Mouse (Mus musculus) myocyte (in vitro differentiated cells): ENCODE data around the gene Stat5a. TPM values are rescaled to one million over a fixed set of nuclear protein-coding genes. Genes with fewer than 3 reads are reported as not detected.

Source experiments
- H3K27me3 ChIP-seq: one replicate; pipeline ENCODE4 v1.6.1; 2011; ENCODE audit not compliant: control insufficient read depth, insufficient read depth, insufficient read length
- H3K36me3 ChIP-seq: one replicate; pipeline ENCODE4 v1.6.1; 2011; ENCODE audit not compliant: control insufficient read depth, insufficient read depth
- H3K4me2 ChIP-seq: one replicate; pipeline ENCODE4 v1.6.1; 2011; ENCODE audit warnings: low read depth, control low read depth
- H3K4me3 ChIP-seq: one replicate; pipeline ENCODE4 v1.5.1; 2011; ENCODE audit warnings: mild to moderate bottlenecking, control low read depth, moderate library complexity
- H3K79me2 ChIP-seq: one replicate; pipeline ENCODE4 v1.6.1; 2011; ENCODE audit not compliant: control insufficient read depth, insufficient read depth
- H3ac ChIP-seq: one replicate; pipeline ENCODE4 v1.6.1; 2011; ENCODE audit not compliant: control insufficient read depth, insufficient read length
- CEBPB ChIP-seq: IDR thresholded peaks from 2 replicates; pipeline ENCODE4 v1.6.1; 2011; ENCODE audit warnings: mild to moderate bottlenecking, moderate library complexity; ENCODE audit not compliant: poor library complexity, insufficient read depth, severe bottlenecking
- E2F4 ChIP-seq: IDR thresholded peaks from one replicate; pipeline ENCODE4 v1.6.1; 2011; ENCODE audit warnings: mild to moderate bottlenecking, control low read depth, moderate library complexity; ENCODE audit not compliant: insufficient read depth
- MAX ChIP-seq: IDR thresholded peaks from one replicate; pipeline ENCODE4 v1.6.1; 2011; ENCODE audit warnings: low read depth, mild to moderate bottlenecking, control low read depth
- MYOD1 ChIP-seq, 3 experiments: IDR thresholded peaks; one replicate each; pipeline ENCODE4 v1.6.1; 2011; ENCODE audit warnings: control low read depth in 2 of 3, low read depth in 2 of 3, mild to moderate bottlenecking in 2 of 3, moderate library complexity in 1 of 3; ENCODE audit not compliant: insufficient read length in 2 of 3, control insufficient read depth in 1 of 3
- MYOG ChIP-seq, 3 experiments: IDR thresholded peaks; one replicate each; pipeline ENCODE4 v1.6.1; 2011; ENCODE audit warnings: control low read depth in 2 of 3, low read depth in 2 of 3, mild to moderate bottlenecking in 2 of 3; ENCODE audit not compliant: insufficient read length in 2 of 3, control insufficient read depth in 1 of 3, insufficient read depth in 1 of 3
- POLR2A ChIP-seq: IDR thresholded peaks from one replicate; pipeline ENCODE4 v1.6.1; 2011; ENCODE audit warnings: low read depth, mild to moderate bottlenecking, control low read depth, moderate library complexity; ENCODE audit not compliant: insufficient read length
- POLR2AphosphoS2 ChIP-seq: IDR thresholded peaks from one replicate; pipeline ENCODE4 v1.6.1; 2011; ENCODE audit warnings: low read depth, control low read depth; ENCODE audit not compliant: insufficient read length
- REST ChIP-seq: IDR thresholded peaks from one replicate; pipeline ENCODE4 v1.6.1; 2011; ENCODE audit warnings: mild to moderate bottlenecking, control low read depth, moderate library complexity; ENCODE audit not compliant: insufficient read depth, insufficient read length
- SRF ChIP-seq: IDR thresholded peaks from one replicate; pipeline ENCODE4 v1.6.1; 2011; ENCODE audit warnings: low read depth; ENCODE audit not compliant: control insufficient read depth, insufficient read length
- TCF12 ChIP-seq: IDR thresholded peaks from one replicate; pipeline ENCODE4 v1.6.1; 2011; ENCODE audit warnings: mild to moderate bottlenecking, control low read depth; ENCODE audit not compliant: poor library complexity, insufficient read depth, severe bottlenecking
- TCF3 ChIP-seq: IDR thresholded peaks from one replicate; pipeline ENCODE4 v1.6.1; 2011; ENCODE audit warnings: low read depth, control low read depth; ENCODE audit not compliant: insufficient read length
- USF1 ChIP-seq: IDR thresholded peaks from one replicate; pipeline ENCODE4 v1.6.1; 2011; ENCODE audit warnings: low read depth, mild to moderate bottlenecking, control low read depth, moderate library complexity
- polyA plus RNA-seq: library from polyadenylated mRNA; unstranded; fragments of >200 nt; fragmentation: generic; extraction: Trizol; gene quantifications from one replicate; pipeline ENCODE4 v1.2.1, GENCODE M21; 2012; ENCODE audit warnings: missing spikeins

Gene Stat5a
- polyA plus RNA-seq, 1 experiment: 27.2 TPM

DNA sequence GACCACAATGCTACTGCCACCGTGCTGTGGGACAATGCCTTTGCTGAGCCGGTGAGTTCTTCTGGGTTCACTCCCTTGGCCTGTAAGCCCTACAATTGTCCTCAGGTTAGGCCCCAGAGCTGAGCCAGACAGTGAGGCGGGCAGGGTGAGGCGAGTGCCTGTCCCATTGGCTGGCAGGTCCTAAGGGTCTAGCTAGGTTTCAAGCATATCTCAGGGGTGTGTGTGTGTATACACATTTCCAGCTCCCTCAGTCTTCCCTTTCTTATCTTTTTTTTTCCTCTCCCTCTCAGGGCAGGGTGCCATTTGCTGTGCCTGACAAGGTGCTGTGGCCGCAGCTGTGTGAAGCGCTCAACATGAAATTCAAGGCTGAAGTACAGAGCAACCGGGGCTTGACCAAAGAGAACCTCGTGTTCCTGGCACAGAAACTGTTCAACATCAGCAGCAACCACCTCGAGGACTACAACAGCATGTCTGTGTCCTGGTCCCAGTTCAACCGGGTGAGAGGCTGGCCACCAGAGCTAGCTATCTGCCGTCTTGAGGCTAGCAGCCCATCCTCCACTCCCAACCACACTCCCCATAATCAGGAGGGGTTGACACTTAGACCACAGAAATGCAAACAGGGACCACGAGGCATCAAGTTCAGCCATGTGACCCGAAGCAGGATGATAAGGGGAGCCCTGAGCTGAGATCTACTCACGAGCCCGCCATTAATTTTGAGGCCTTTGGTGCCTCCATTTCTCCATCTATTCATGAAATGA is 20.3 kb downstream of the Stat5a start:
- peaks cover 12% of the 10 kb centered on the region for H3K36me3 ChIP-seq
- no peak overlapping the region for H3K4me2 ChIP-seq
- H3K79me2 ChIP-seq: no peaks in the 10 kb centered on the region
- no peak for TF ChIP-seq MYOD1 (IDR thresholded peaks at IDR 0.05; ENCODE audit: control insufficient read depth in 1 of 3, insufficient read length in 2 of 3, low read depth in 2 of 3)
- no peak for TF ChIP-seq MYOG (IDR thresholded peaks at IDR 0.05; ENCODE audit: control insufficient read depth in 1 of 3, insufficient read depth in 1 of 3, insufficient read length in 2 of 3, low read depth in 2 of 3)
- no peak for TF ChIP-seq SRF
- TF ChIP-seq REST: no peak
- no peak for TF ChIP-seq POLR2A
- TF ChIP-seq TCF3: no peak
- no peak for TF ChIP-seq CEBPB
- TF ChIP-seq TCF12: no peak
- no peak for TF ChIP-seq MAX
- TF ChIP-seq USF1: no peak
- TF ChIP-seq POLR2AphosphoS2: no peak
- no peak for TF ChIP-seq E2F4
- no peak overlapping the region for H3K4me3 ChIP-seq
- no peaks in the 10 kb centered on the region for H3K27me3 ChIP-seq
- no peak overlapping the region for H3ac ChIP-seq

- Histone ChIP-seq H3K36me3 (peaks cover 4% of the 10 kb centered on the region), H3ac (no peak overlapping the region), H3K4me2 (no peak overlapping the region), H3K4me3 (no peak overlapping the region), H3K27me3 (no peaks in the 10 kb centered on the region), H3K79me2 (no peaks in the 10 kb centered on the region)
- TF ChIP-seq SRF: no peak
- TF ChIP-seq MYOD1 (IDR thresholded peaks at IDR 0.05; ENCODE audit: control insufficient read depth in 1 of 3, insufficient read length in 2 of 3, low read depth in 2 of 3): no peak
- no peak for TF ChIP-seq POLR2AphosphoS2
- no peak for TF ChIP-seq MYOG (IDR thresholded peaks at IDR 0.05; ENCODE audit: control insufficient read depth in 1 of 3, insufficient read depth in 1 of 3, insufficient read length in 2 of 3, low read depth in 2 of 3)
- no peak for TF ChIP-seq CEBPB
- TF ChIP-seq TCF12: no peak
Measured at GRCm38 (mm10) chr11:100883640-100884039, 24.5 kb downstream of the Stat5a start.

- Histone ChIP-seq H3ac (no peak overlapping the region), H3K79me2 (no peaks in the 10 kb centered on the region), H3K4me3 (no peak overlapping the region), H3K27me3 (no peaks in the 10 kb centered on the region), H3K4me2 (no peak overlapping the region), H3K36me3 (peaks cover 18% of the 10 kb centered on the region)
- TF ChIP-seq REST: no peak
- no peak for TF ChIP-seq MYOG (IDR thresholded peaks at IDR 0.05; ENCODE audit: control insufficient read depth in 1 of 3, insufficient read depth in 1 of 3, insufficient read length in 2 of 3, low read depth in 2 of 3)
- no peak for TF ChIP-seq USF1
- no peak for TF ChIP-seq SRF
- no peak for TF ChIP-seq POLR2AphosphoS2
- TF ChIP-seq E2F4: no peak
- no peak for TF ChIP-seq POLR2A
Measured at GRCm38 (mm10) chr11:100885472-100885871, 26.3 kb downstream of the Stat5a start.

DNA sequence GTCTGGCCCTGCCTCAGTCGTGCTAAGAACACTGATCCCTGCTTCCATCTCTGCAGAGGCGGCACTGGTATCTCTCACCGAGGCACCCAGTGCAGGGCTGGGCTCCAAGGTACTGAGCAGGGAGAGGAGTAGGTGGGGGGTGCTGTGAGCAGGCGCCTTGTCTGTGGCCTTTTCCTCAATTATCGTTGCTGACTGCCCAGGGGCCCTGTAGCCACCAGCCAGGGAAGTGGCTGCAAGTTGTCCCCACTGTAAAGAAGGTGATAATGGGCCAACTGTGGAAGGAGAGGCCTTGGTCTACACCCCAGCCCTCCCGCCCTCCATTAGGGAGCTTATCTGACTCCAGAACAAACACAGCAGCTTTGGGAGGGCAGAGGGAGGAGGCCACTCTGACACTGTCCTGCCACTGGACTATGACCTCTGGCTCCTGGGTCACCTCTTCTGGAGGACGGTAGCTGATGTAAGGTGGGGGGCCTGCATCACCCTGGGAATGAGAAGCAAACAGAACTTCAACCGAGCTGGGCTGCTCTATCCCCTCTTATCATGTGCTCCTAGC is 27.1 kb downstream of the Stat5a start:
- H3K79me2 ChIP-seq: no peaks in the 10 kb centered on the region
- TF ChIP-seq USF1: no peak
- TF ChIP-seq POLR2A: no peak
- no peak for TF ChIP-seq MAX
- TF ChIP-seq REST: no peak
- TF ChIP-seq SRF: no peak
- no peak for TF ChIP-seq TCF3
- TF ChIP-seq MYOG (IDR thresholded peaks at IDR 0.05; ENCODE audit: control insufficient read depth in 1 of 3, insufficient read depth in 1 of 3, insufficient read length in 2 of 3, low read depth in 2 of 3): no peak
- peak; percentile 57 for TF ChIP-seq POLR2AphosphoS2
- TF ChIP-seq TCF12: no peak
- H3K4me2 ChIP-seq: no peak overlapping the region
- no peak overlapping the region for H3K4me3 ChIP-seq
- H3ac ChIP-seq: no peak overlapping the region
- peaks cover 24% of the 10 kb centered on the region for H3K36me3 ChIP-seq
- H3K27me3 ChIP-seq: no peaks in the 10 kb centered on the region

DNA sequence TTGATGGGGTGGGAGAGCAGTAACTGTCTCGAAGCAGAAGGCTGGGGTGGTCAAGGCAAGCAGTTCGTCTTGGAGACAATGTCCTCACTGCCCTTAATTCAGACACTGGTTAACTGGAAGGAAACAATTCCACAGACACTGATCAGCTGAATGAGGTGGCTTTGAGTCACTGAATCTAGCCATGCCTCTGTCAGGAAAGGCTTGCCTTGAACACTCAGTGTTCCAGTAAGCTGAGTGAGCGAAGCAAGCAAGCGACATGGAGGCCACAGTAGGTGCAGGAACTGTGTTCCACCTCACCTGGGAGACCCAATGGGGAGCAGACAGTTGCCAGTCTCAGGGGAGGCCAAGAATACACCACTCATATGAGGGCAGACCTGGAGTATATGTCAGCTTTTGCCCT is 28.1 kb downstream of the Stat5a start:
- no peak overlapping the region for H3K4me2 ChIP-seq
- no peaks in the 10 kb centered on the region for H3K27me3 ChIP-seq
- H3K4me3 ChIP-seq: no peak overlapping the region
- H3ac ChIP-seq: no peak overlapping the region
- no peak for TF ChIP-seq E2F4
- no peak for TF ChIP-seq REST
- TF ChIP-seq SRF: no peak
- TF ChIP-seq MYOG (IDR thresholded peaks at IDR 0.05; ENCODE audit: control insufficient read depth in 1 of 3, insufficient read depth in 1 of 3, insufficient read length in 2 of 3, low read depth in 2 of 3): no peak
- TF ChIP-seq USF1: no peak
- TF ChIP-seq MYOD1 (IDR thresholded peaks at IDR 0.05; ENCODE audit: control insufficient read depth in 1 of 3, insufficient read length in 2 of 3, low read depth in 2 of 3): no peak
- no peak for TF ChIP-seq CEBPB
- TF ChIP-seq TCF3: no peak
- TF ChIP-seq POLR2AphosphoS2: no peak
- no peak for TF ChIP-seq TCF12
- no peak for TF ChIP-seq MAX
- TF ChIP-seq POLR2A: no peak
- peaks cover 29% of the 10 kb centered on the region for H3K36me3 ChIP-seq
- H3K79me2 ChIP-seq: no peaks in the 10 kb centered on the region
